Mouse (Mus musculus): ENCODE measurements around the gene Rcan3.

DNA sequence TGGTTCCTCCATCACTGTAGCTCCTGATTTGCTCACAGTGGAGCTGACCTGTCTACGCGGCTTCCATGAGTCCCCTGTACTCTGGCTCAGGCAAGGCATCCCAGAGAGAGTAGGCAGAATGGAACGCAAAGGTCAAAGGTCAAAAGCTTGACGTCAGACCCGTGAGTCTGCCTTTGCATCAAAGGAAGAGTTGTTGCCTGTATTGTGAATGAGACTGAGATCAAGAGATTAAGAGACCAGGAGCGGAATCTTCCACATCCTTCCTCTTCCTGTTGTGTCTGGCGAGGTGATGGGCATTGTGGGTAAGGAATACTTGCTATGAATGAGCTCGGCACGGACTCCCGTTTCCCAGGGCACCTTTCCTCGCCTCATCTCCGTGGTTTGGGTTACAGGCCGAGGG lies 2.6 kb upstream of the Rcan3 start:
- TF ChIP-seq EP300 (IDR thresholded peaks at IDR 0.05; ENCODE audit: low read depth) (no peak), CTCF (IDR thresholded peaks at IDR 0.05; ENCODE audit: low read depth) (no peak)
